Mouse (Mus musculus) hindbrain, postnatal 0 days (tissue): ENCODE measurements around the gene Icos. TPM values are rescaled to one million over a fixed set of nuclear protein-coding genes. Genes with fewer than 3 reads are reported as not detected.

Experiments used
- ATAC-seq: fragments of 200-750 bp; cut with Nextera tagmentation; 2 replicates; pipeline ENCODE4 v1.8.0; 2017; ENCODE audit warnings: mild to moderate bottlenecking, moderate TSS enrichment, moderate library complexity
- DNase-seq: peaks from one replicate; pipeline ENCODE4 v3.0.0-alpha.2; 2015; ENCODE audit warnings: low spot score
- H3K27ac ChIP-seq: fragments of 300-500 bp; sonication (generic); 2 replicates; pipeline ENCODE4 v1.5.1; 2014; ENCODE audit warnings: mild to moderate bottlenecking
- H3K27me3 ChIP-seq: fragments of 300-500 bp; sonication (generic); 2 replicates; pipeline ENCODE4 v1.6.1; 2014; ENCODE audit warnings: low read length, mixed read lengths; ENCODE audit not compliant: insufficient read depth
- H3K36me3 ChIP-seq: fragments of 300-500 bp; sonication (generic); 2 replicates; pipeline ENCODE4 v1.6.1; 2014; ENCODE audit warnings: low read length, mixed read lengths; ENCODE audit not compliant: insufficient read depth
- H3K4me1 ChIP-seq: fragments of 300-500 bp; sonication (generic); 2 replicates; pipeline ENCODE4 v1.6.1; 2014; ENCODE audit warnings: antibody characterized with exemption, low read length, mixed read lengths; ENCODE audit not compliant: insufficient read depth
- H3K4me2 ChIP-seq: fragments of 300-500 bp; sonication (generic); 2 replicates; pipeline ENCODE4 v1.6.1; 2014; ENCODE audit warnings: low read depth, mild to moderate bottlenecking, low read length, moderate library complexity, mixed read lengths
- H3K4me3 ChIP-seq: fragments of 300-500 bp; sonication (generic); 2 replicates; pipeline ENCODE4 v1.5.1; 2014; ENCODE audit warnings: low read length
- H3K9ac ChIP-seq: fragments of 300-500 bp; sonication (generic); replicated peaks from 2 replicates; pipeline ENCODE4 v1.6.1; 2014; ENCODE audit warnings: mild to moderate bottlenecking, low read length, moderate library complexity, mixed read lengths
- H3K9me3 ChIP-seq: fragments of 300-500 bp; sonication (generic); 2 replicates; pipeline ENCODE4 v1.6.1; 2016; ENCODE audit warnings: low read length, mixed read lengths
- CTCF ChIP-seq: IDR thresholded peaks from 2 replicates; pipeline ENCODE4 v1.5.1; 2016; ENCODE audit warnings: antibody characterized with exemption, control low read depth, low read depth
- WGBS: fragments of 180-500 bp; shearing (Covaris S2); extraction: QIAGEN DNeasy Blood & Tissue Kit; methylation state at CpG from one replicate; pipeline ENCODE4 v1.1.7; 2014; 5-methylcytosine and 5-hydroxymethylcytosine counted together
- polyA plus RNA-seq: library from polyadenylated mRNA; unstranded; fragments of >200 nt; fragmentation: Nextera tagmentation; extraction: Ambion mirVana; gene quantifications from 2 replicates; pipeline ENCODE4 v1.2.1, GENCODE M21; 2015
- total RNA-seq: library from RNA; depleted of rRNA; stranded (reverse); fragments of >200 nt; gene quantifications from 2 replicates; pipeline ENCODE4 v1.2.3, GENCODE M21; 2014

The Icos gene
- total and polyA plus RNA-seq, 2 experiments from 2014 or later: 0.19 TPM; not detected in 1

- WGBS: 88% methylated on average over 2 of the region's 2 CpGs
- no peaks in the 10 kb centered on the region for H3K4me1 ChIP-seq
- no peak overlapping the region for H3K9ac ChIP-seq
- no peak for TF ChIP-seq CTCF
- no peak overlapping the region for H3K4me2 ChIP-seq
- H3K4me3 ChIP-seq: no peak overlapping the region
- DNase-seq (no peak), ATAC-seq (no peak)
- H3K9me3 ChIP-seq: no peaks in the 10 kb centered on the region
- no peak overlapping the region for H3K27ac ChIP-seq
- no peaks in the 10 kb centered on the region for H3K27me3 ChIP-seq
- H3K36me3 ChIP-seq: no peaks in the 10 kb centered on the region
These were observed 2.1 kb downstream of the Icos start for GRCm38 (mm10) chr1:60979843-60980235.

GRCm38 (mm10) chr1:60985075-60985474, 7.3 kb downstream of the Icos start:
- no peak for ATAC-seq
- no peak overlapping the region for H3K27ac ChIP-seq

GRCm38 (mm10) chr1:60986141-60986540, 8.4 kb downstream of the Icos start:
- Histone ChIP-seq H3K4me3 (no peak overlapping the region), H3K9ac (no peak overlapping the region), H3K36me3 (no peaks in the 10 kb centered on the region), H3K4me2 (no peak overlapping the region), H3K27ac (no peak overlapping the region), H3K9me3 (no peaks in the 10 kb centered on the region), H3K4me1 (no peaks in the 10 kb centered on the region), H3K27me3 (no peaks in the 10 kb centered on the region)
- WGBS: 83% methylated on average over 5 of the region's 5 CpGs
- no peak for ATAC-seq
- no peak for TF ChIP-seq CTCF
- no peak for DNase-seq

More at GRCm38 (mm10) chr1:60985075-60985474, 7.3 kb downstream of the Icos start:
- no peaks in the 10 kb centered on the region for H3K9me3 ChIP-seq
- H3K4me1 ChIP-seq: no peaks in the 10 kb centered on the region
- H3K4me3 ChIP-seq: no peak overlapping the region
- H3K9ac ChIP-seq: no peak overlapping the region
- WGBS: 60% methylated on average over 2 of the region's 2 CpGs
- no peaks in the 10 kb centered on the region for H3K27me3 ChIP-seq
- no peak for TF ChIP-seq CTCF
- no peak overlapping the region for H3K4me2 ChIP-seq
- no peak for DNase-seq
- no peaks in the 10 kb centered on the region for H3K36me3 ChIP-seq

GRCm38 (mm10) chr1:60989086-60989485, 11.4 kb downstream of the Icos start:
- Histone ChIP-seq H3K9ac (no peak overlapping the region), H3K4me1 (no peaks in the 10 kb centered on the region), H3K4me3 (no peak overlapping the region), H3K27ac (no peak overlapping the region), H3K36me3 (no peaks in the 10 kb centered on the region), H3K9me3 (no peaks in the 10 kb centered on the region), H3K4me2 (no peak overlapping the region), H3K27me3 (no peaks in the 10 kb centered on the region)
- ATAC-seq: no peak
- DNase-seq: no peak
- no peak for TF ChIP-seq CTCF
- WGBS: 77% methylated on average over 5 of the region's 5 CpGs

- 58% methylated on average over 8 of the region's 8 CpGs for WGBS
- ATAC-seq: no peak
- H3K9ac ChIP-seq: no peak overlapping the region
These were observed 12.6 kb downstream of the Icos start for GRCm38 (mm10) chr1:60990305-60990704.

GRCm38 (mm10) chr1:60998008-60998557, 20.4 kb downstream of the Icos start:
- Histone ChIP-seq H3K4me1 (no peaks in the 10 kb centered on the region), H3K9ac (no peak overlapping the region), H3K27ac (no peak overlapping the region), H3K9me3 (no peaks in the 10 kb centered on the region), H3K4me2 (no peak overlapping the region), H3K36me3 (no peaks in the 10 kb centered on the region), H3K4me3 (no peak overlapping the region), H3K27me3 (no peaks in the 10 kb centered on the region)
- no peak for ATAC-seq
- WGBS: 46% methylated on average over 3 of the region's 3 CpGs
- DNase-seq: peak; percentile 47
- TF ChIP-seq CTCF: peak; percentile 48; the same call in 1 of the 2 replicates

More at GRCm38 (mm10) chr1:60990305-60990704, 12.6 kb downstream of the Icos start:
- DNase-seq: no peak
- H3K36me3 ChIP-seq: no peaks in the 10 kb centered on the region
- no peaks in the 10 kb centered on the region for H3K9me3 ChIP-seq
- H3K4me2 ChIP-seq: no peak overlapping the region
- no peaks in the 10 kb centered on the region for H3K4me1 ChIP-seq
- no peak overlapping the region for H3K4me3 ChIP-seq
- no peaks in the 10 kb centered on the region for H3K27me3 ChIP-seq
- no peak overlapping the region for H3K27ac ChIP-seq
- no peak for TF ChIP-seq CTCF

- H3K4me1 ChIP-seq: no peaks in the 10 kb centered on the region
- no peaks in the 10 kb centered on the region for H3K36me3 ChIP-seq
- DNase-seq: no peak
- H3K4me3 ChIP-seq: no peak overlapping the region
- H3K9me3 ChIP-seq: no peaks in the 10 kb centered on the region
- no peak for ATAC-seq
- no peaks in the 10 kb centered on the region for H3K27me3 ChIP-seq
- no peak overlapping the region for H3K4me2 ChIP-seq
- H3K9ac ChIP-seq: no peak overlapping the region
- TF ChIP-seq CTCF: no peak
- 26% methylated on average over 2 of the region's 2 CpGs for WGBS
- H3K27ac ChIP-seq: no peak overlapping the region
These were observed 21.0 kb downstream of the Icos start for GRCm38 (mm10) chr1:60998689-60999088.
